Mouse (Mus musculus) retina, postnatal 1 day (tissue): ENCODE measurements around the gene Fosl2.

Experiments used
- DNase-seq: peaks from one replicate; pipeline ENCODE4 v3.0.0-alpha.2; 2012

Gene Fosl2

GRCm38 (mm10) chr5:32135336-32136206 is at the start of gene Fosl2:
TSS of gene Fosl2 (plus strand) at chr5:32135801.
- peak; percentile 88 for DNase-seq

GRCm38 (mm10) chr5:32085971-32086370 is 49.6 kb upstream of the Fosl2 start:
- no peak for DNase-seq

DNA sequence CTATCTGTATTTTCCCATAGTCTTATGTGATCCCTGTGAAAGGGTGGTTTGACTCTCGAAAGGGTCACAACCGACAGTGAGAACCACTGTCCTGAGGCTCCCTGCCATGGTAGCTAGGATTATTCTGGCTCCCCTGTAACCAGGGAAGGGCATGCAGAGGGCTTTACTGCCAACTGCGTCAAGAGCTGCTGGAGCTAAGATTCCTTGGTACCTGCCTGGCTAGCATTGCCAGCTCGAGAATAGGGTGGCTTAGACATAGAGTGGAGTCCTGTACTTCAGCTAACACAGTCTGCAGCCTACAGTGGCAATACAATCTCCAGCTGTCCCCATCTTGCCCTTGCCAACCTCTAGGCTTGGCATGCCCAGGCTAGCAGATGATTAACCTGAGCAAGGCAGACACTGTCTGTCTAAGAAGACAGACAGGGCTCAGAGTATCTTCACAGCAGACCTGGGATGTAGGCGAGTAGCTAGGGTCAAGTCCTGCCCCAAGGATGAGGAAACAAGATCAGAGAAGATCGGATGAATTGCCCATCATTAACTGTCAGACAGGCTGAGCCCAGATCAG is 49.0 kb upstream of the Fosl2 start:
- no peak for DNase-seq

GRCm38 (mm10) chr5:32089481-32089880 is 46.1 kb upstream of the Fosl2 start:
- DNase-seq, result no peak

DNA sequence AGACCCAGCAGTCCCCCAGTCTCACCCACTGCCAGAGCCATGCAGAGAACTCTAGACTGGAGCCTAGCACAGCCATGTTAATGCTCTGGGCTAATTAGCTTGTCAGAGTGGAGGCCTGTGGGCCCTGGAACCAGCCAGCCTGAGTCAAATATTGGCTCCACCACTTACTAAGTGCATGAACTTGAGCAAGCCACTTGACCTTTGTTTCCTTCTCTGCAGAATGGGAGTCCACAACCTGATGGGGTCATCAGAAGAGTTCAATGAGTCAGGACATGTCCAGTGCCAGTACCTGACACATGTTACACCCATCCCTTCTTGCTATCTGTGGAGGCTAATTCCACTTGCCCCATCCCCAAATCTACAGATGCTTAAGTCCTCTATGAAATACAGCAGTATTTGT is 43.3 kb upstream of the Fosl2 start:
- no peak for DNase-seq

DNA sequence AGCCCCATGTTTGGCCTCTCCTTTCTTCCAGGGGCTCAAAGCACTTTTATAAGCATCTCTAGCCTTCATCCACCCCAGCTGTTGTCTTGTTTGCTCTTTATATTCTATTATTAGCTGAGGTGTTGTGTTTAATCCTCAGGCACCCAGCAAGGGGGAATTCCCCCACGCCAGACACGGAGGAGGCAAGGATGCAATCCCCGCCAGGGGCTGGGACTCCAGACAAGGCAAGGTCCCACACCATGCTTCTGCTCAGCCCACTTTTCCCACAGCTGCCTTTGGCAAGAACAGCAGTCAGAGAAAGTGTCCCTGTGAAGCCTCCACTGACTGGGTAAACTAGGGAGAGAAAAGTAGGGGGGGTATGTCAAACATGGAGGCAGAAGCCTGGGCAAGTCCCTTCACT is 36.9 kb upstream of the Fosl2 start:
- DNase-seq, result no peak

DNA sequence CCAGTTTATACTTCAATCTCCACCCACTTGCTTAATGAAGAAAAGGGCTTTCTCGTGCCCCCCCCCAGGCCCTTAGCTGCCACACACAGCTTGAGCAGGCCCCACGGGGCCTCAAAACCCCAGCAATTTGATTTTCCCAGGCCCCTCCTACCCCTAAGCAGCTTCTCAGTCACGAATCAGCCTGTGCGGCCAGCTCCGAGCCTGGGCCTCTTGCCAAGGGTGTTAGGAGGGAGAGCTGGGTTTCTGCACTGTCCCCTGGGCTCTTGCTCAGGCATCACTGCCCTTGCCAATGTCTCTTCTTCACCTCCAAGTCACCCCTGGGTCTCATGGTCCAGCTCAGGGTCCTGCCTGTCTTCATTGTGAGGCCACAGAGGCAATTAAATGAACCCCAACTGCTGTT is 33.1 kb upstream of the Fosl2 start:
- peak; percentile 61 for DNase-seq

GRCm38 (mm10) chr5:32102971-32103431 is 32.6 kb upstream of the Fosl2 start:
- peak; percentile 10 for DNase-seq

DNA sequence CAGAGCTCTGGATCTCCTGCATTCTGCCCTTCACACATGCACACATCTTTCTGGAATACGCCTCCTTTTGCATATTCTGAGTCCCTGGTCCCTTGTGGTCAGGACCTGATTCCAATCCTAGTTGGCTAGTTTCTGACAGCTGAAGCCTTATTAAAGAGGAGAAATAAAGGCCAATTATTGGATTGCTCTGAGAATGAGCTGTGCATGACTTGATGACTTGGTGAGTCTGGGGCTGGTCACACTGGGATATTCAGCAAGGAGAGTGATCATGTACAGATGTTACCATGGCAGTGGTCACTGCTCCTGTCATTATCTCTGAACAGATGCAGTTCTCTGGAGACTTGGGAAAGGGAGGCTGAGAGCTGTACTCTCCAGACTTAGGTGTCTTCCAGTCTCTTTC is 32.1 kb upstream of the Fosl2 start:
- no peak for DNase-seq

- DNase-seq, result no peak
Observed at GRCm38 (mm10) chr5:32104119-32104990, 31.2 kb upstream of the Fosl2 start.

DNA sequence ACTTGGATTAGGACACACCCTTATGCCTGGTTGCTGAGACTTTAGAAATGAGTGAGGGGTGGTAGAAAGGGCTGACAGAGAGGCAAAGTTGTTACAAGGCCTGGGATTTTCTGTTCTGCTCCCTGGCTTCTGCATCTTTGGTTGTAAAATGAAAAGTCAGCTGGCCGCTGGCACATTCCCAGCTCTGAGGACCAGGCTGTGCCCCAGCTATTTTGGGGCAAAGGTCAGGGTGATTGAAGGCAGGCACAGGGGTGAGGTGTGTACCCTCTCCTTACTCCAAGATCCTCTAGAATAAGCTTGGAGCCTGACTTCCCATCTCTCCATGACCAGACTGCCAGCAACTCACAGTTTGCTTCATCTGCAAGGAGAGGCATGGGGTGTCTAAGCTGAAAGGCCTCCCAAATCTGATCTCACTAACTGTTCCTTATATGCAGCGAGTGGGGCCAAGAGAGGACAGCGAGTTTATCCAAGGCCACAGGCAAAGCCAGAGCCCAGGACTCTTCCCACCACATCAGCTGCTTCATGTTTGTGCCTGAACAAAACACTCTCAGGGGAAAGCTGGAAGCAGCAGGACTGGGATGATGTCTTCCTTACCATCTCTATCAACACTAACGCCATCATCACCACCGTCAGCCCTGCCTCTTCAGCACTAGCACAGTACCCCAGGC is 29.0 kb upstream of the Fosl2 start:
- DNase-seq, result no peak

- no peak for DNase-seq
Observed at GRCm38 (mm10) chr5:32110651-32111050, 24.9 kb upstream of the Fosl2 start.

GRCm38 (mm10) chr5:32112206-32112916 is 23.2 kb upstream of the Fosl2 start:
- DNase-seq, result no peak

DNA sequence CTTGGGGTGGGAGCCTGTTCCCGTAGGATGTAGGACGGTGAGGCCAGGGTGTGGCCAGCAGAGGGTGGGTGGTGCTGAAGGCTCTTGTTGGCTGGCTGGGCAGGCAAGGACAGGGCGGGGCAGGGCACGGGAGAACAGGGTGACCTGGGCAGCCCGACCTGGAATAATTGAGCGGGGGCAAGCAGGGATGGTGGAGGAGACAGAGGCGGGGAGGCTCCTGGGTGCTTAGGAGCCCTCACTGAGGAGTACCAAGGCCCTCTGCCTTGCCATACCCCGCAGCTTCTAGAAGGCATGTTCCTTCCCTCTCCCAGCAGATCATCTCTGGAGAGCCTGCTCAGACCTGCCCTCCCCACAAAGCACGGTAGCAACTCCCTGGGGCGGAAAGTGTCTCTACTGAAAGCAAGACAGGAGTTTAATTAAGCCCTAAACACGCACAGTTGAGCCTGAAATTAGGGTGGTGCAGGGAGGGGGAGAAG is 14.7 kb upstream of the Fosl2 start:
- DNase-seq, result no peak

DNA sequence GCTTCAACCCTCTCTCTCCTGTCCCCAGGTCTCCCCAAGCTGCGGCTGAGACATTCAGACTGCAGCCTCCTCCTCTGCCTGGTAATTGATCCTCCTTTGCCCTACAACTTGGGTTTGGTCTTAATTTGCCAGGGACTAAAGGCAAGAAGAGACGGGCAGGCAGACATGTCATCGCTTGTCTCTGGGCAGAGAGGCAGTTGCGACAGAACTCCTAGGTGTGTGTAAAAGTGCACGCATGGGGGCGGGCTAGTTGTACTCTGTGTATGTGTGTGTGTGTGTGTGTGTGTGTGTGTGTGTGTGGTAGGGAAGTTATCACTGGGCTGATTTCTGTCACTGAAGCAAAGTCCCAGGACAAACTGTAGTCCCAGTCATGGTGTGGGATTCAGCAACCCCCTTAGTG is 13.7 kb upstream of the Fosl2 start:
- DNase-seq, result no peak

DNA sequence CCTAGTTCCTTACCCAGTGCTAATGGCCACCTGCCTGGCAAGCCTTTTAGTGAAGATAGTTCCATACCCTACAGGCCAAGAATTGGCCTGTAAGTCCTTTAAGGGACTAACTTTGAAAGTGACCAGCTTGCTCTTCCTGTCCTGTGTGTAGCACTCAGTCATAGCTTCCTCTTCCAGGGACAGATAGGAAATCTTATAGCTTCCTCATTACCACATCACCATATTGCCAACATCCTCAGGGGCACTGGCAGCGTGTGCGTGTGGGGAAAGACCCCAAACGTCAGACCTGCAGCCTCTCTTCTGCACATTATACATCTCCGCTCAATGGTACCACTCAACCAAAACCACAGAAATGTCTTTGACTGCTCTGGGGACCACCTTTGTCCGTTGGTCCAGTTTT is 13.2 kb upstream of the Fosl2 start:
- no peak for DNase-seq

GRCm38 (mm10) chr5:32124957-32125356 is 10.6 kb upstream of the Fosl2 start:
- DNase-seq, result no peak

GRCm38 (mm10) chr5:32127226-32127625 is 8.4 kb upstream of the Fosl2 start:
- no peak for DNase-seq

GRCm38 (mm10) chr5:32127927-32128326 is 7.7 kb upstream of the Fosl2 start:
- DNase-seq, result no peak

DNA sequence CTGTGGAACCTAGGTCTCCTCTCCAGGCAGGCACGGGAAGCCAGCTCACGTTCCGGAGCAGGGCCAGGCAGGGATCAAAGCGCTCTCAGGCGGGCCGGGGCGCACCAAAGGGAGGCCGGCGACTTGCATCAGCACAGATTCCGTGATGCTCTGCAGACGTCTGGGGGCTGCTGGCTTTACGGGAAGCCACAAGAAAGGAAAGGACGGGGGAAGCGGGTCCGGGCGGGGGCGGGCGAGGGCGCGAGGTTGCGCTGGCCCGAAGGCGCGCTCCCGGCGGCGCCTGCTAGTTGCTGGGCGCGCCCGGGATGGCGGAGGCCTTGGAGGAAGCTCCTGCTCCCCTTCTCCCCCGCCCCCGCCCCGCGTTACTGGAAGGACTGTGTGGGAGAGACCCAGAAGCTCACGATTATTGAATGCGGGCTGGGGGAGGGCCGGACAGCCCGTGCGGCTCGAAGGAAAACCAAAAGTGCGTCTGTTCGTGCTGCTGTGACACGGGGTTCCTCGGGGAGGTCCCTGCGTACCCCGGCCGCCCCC is 2.6 kb upstream of the Fosl2 start:
- peak; percentile 63 for DNase-seq

- peak; percentile 56 for DNase-seq
Observed at GRCm38 (mm10) chr5:32133549-32134004, 2.0 kb upstream of the Fosl2 start.
